Mouse (Mus musculus): ENCODE results near the gene Cox7a1. TPM values are rescaled to one million over a fixed set of nuclear protein-coding genes. Genes with fewer than 3 reads are reported as not detected.
"Not testable (repeated sequence)": the region's sequence is repeated elsewhere in the genome, so short reads cannot be mapped to it uniquely, and the experiment has no call there.

Gene Cox7a1
- total and polyA plus RNA-seq, 2 experiments, result 2.8 to 6.1 TPM

GRCm38 (mm10) chr7:30202895-30203690 lies 19.1 kb downstream of the Cox7a1 start:
- Histone ChIP-seq H3K9ac (ENCODE audit: low read depth, low read length) (no peak overlapping the region), H3K27me3 (ENCODE audit: control insufficient read depth, insufficient read depth, low read length) (no peaks in the 10 kb centered on the region), H3K27ac (replicated peaks; ENCODE audit: insufficient read depth, low read depth, low read length) (no peak overlapping the region), H3K4me1 (ENCODE audit: control insufficient read depth, insufficient read depth, low read length) (no peaks in the 10 kb centered on the region), H3K79me2 (ENCODE audit: control insufficient read depth, insufficient read depth, low read length) (no peaks in the 10 kb centered on the region), H3K4me3 (ENCODE audit: insufficient read depth, low read depth, low read length) (no peak overlapping the region), H3K36me3 (ENCODE audit: control insufficient read depth, insufficient read depth, low read length) (no peaks in the 10 kb centered on the region)
- TF ChIP-seq POLR2A (IDR thresholded peaks at IDR 0.05; ENCODE audit: extremely low read depth, insufficient read depth, low read length) (no peak), CTCF (IDR thresholded peaks at IDR 0.05; ENCODE audit: low read depth, low read length) (no peak)
- 57% methylated on average over 11 of the region's 11 CpGs for WGBS
- peak; percentile 23 for DNase-seq (ENCODE audit: extremely low read depth, low read depth, low spot score)

- 34% methylated on average over 8 of the region's 8 CpGs for WGBS
- H3K27me3 ChIP-seq (ENCODE audit: control insufficient read depth, insufficient read depth, low read length), result no peaks in the 10 kb centered on the region
- H3K27ac ChIP-seq (replicated peaks; ENCODE audit: insufficient read depth, low read depth, low read length), result no peak overlapping the region
- no peaks in the 10 kb centered on the region for H3K36me3 ChIP-seq (ENCODE audit: control insufficient read depth, insufficient read depth, low read length)
- no peak for DNase-seq (ENCODE audit: extremely low read depth, low read depth, low spot score)
- no peaks in the 10 kb centered on the region for H3K79me2 ChIP-seq (ENCODE audit: control insufficient read depth, insufficient read depth, low read length)
- H3K4me3 ChIP-seq (ENCODE audit: insufficient read depth, low read depth, low read length), result no peak overlapping the region
- no peak overlapping the region for H3K9ac ChIP-seq (ENCODE audit: low read depth, low read length)
- TF ChIP-seq POLR2A (IDR thresholded peaks at IDR 0.05; ENCODE audit: extremely low read depth, insufficient read depth, low read length), result no peak
- TF ChIP-seq CTCF (IDR thresholded peaks at IDR 0.05; ENCODE audit: low read depth, low read length), result no peak
- H3K4me1 ChIP-seq (ENCODE audit: control insufficient read depth, insufficient read depth, low read length), result no peaks in the 10 kb centered on the region
Observed at GRCm38 (mm10) chr7:30204380-30204779, 20.4 kb downstream of the Cox7a1 start.

GRCm38 (mm10) chr7:30205383-30205782 lies 21.4 kb downstream of the Cox7a1 start:
- no peak overlapping the region for H3K27ac ChIP-seq (replicated peaks; ENCODE audit: insufficient read depth, low read depth, low read length)
- WGBS, result 6% methylated on average over 2 of the region's 2 CpGs
- H3K79me2 ChIP-seq (ENCODE audit: control insufficient read depth, insufficient read depth, low read length), result no peaks in the 10 kb centered on the region
- no peak overlapping the region for H3K9ac ChIP-seq (ENCODE audit: low read depth, low read length)
- H3K4me1 ChIP-seq (ENCODE audit: control insufficient read depth, insufficient read depth, low read length), result no peaks in the 10 kb centered on the region
- peak; percentile 69 for TF ChIP-seq CTCF (IDR thresholded peaks at IDR 0.05; ENCODE audit: low read depth, low read length)
- TF ChIP-seq POLR2A (IDR thresholded peaks at IDR 0.05; ENCODE audit: extremely low read depth, insufficient read depth, low read length), result no peak
- no peaks in the 10 kb centered on the region for H3K36me3 ChIP-seq (ENCODE audit: control insufficient read depth, insufficient read depth, low read length)
- no peaks in the 10 kb centered on the region for H3K27me3 ChIP-seq (ENCODE audit: control insufficient read depth, insufficient read depth, low read length)
- H3K4me3 ChIP-seq (ENCODE audit: insufficient read depth, low read depth, low read length), result no peak overlapping the region
- DNase-seq (ENCODE audit: extremely low read depth, low read depth, low spot score), result peak; percentile 59

- H3K79me2 ChIP-seq (ENCODE audit: control insufficient read depth, insufficient read depth, low read length); H3K27ac ChIP-seq (replicated peaks; ENCODE audit: insufficient read depth, low read depth, low read length); H3K27me3 ChIP-seq (ENCODE audit: control insufficient read depth, insufficient read depth, low read length); H3K36me3 ChIP-seq (ENCODE audit: control insufficient read depth, insufficient read depth, low read length); DNase-seq (ENCODE audit: extremely low read depth, low read depth, low spot score); H3K9ac ChIP-seq (ENCODE audit: low read depth, low read length); H3K4me1 ChIP-seq (ENCODE audit: control insufficient read depth, insufficient read depth, low read length); H3K4me3 ChIP-seq (ENCODE audit: insufficient read depth, low read depth, low read length): not testable (repeated sequence)
- 53% methylated on average over 5 of the region's 5 CpGs for WGBS
Observed at GRCm38 (mm10) chr7:30206364-30206763, 22.4 kb downstream of the Cox7a1 start.

DNA sequence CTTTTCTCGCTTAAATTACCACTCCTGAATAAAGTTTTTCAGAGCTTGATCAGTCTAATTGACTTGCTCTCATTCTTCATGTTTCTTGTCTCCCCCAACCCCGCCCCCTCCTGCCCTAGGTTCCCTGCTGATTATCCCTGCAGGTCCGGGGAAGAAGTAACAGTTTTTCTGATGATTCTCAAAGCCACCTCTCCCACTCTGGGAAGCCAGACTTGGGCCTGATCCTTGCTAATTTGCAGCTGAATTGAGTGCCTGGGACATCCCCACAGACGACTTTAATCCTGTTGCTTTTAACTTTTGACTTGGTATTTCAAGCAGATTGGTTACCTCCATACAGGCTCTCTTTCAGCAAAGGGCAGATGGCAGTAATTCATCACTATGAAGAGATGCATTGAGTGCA lies 27.1 kb downstream of the Cox7a1 start:
- TF ChIP-seq CTCF (IDR thresholded peaks at IDR 0.05; ENCODE audit: low read depth, low read length) (no peak), POLR2A (IDR thresholded peaks at IDR 0.05; ENCODE audit: extremely low read depth, insufficient read depth, low read length) (no peak)
- H3K27ac ChIP-seq (replicated peaks; ENCODE audit: insufficient read depth, low read depth, low read length), result no peak overlapping the region
- WGBS, result 52% methylated on average over 4 of the region's 4 CpGs
- no peaks in the 10 kb centered on the region for H3K36me3 ChIP-seq (ENCODE audit: control insufficient read depth, insufficient read depth, low read length)
- no peak overlapping the region for H3K9ac ChIP-seq (ENCODE audit: low read depth, low read length)
- no peak for DNase-seq (ENCODE audit: extremely low read depth, low read depth, low spot score)
- H3K27me3 ChIP-seq (ENCODE audit: control insufficient read depth, insufficient read depth, low read length), result no peaks in the 10 kb centered on the region
- no peaks in the 10 kb centered on the region for H3K4me1 ChIP-seq (ENCODE audit: control insufficient read depth, insufficient read depth, low read length)
- H3K79me2 ChIP-seq (ENCODE audit: control insufficient read depth, insufficient read depth, low read length), result no peaks in the 10 kb centered on the region
- H3K4me3 ChIP-seq (ENCODE audit: insufficient read depth, low read depth, low read length), result no peak overlapping the region

- Histone ChIP-seq H3K36me3 (ENCODE audit: control insufficient read depth, insufficient read depth, low read length) (no peaks in the 10 kb centered on the region), H3K4me1 (ENCODE audit: control insufficient read depth, insufficient read depth, low read length) (no peaks in the 10 kb centered on the region), H3K79me2 (ENCODE audit: control insufficient read depth, insufficient read depth, low read length) (no peaks in the 10 kb centered on the region), H3K27ac (replicated peaks; ENCODE audit: insufficient read depth, low read depth, low read length) (no peak overlapping the region), H3K9ac (ENCODE audit: low read depth, low read length) (no peak overlapping the region), H3K4me3 (ENCODE audit: insufficient read depth, low read depth, low read length) (no peak overlapping the region), H3K27me3 (ENCODE audit: control insufficient read depth, insufficient read depth, low read length) (no peaks in the 10 kb centered on the region)
- no peak for TF ChIP-seq CTCF (IDR thresholded peaks at IDR 0.05; ENCODE audit: low read depth, low read length)
- no peak for TF ChIP-seq POLR2A (IDR thresholded peaks at IDR 0.05; ENCODE audit: extremely low read depth, insufficient read depth, low read length)
- 81% methylated on average over 3 of the region's 3 CpGs for WGBS
- no peak for DNase-seq (ENCODE audit: extremely low read depth, low read depth, low spot score)
Observed at GRCm38 (mm10) chr7:30213881-30214280, 29.9 kb downstream of the Cox7a1 start.
